Mouse (Mus musculus) liver, embryonic 13.5 days (tissue): ENCODE measurements at regions not wholly inside any gene's neighbourhood (a gene's known extent, or its start where the extent isn't known, plus 50 kb on each side); places are given as distances from the start of the nearest gene placed in this dataset.

ENCODE experiments used
- ATAC-seq: fragments of 200-750 bp; cut with Nextera tagmentation; 2 replicates; pipeline ENCODE4 v1.8.0; 2017; ENCODE audit warnings: low read depth, mild to moderate bottlenecking, moderate number of reproducible peaks, moderate library complexity
- DNase-seq: peaks from one replicate; pipeline ENCODE4 v3.0.0; 2022
- H3K27ac ChIP-seq: fragments of 300-500 bp; sonication (generic); 2 replicates; pipeline ENCODE4 v1.5.1; 2015; ENCODE audit warnings: moderate library complexity, mild to moderate bottlenecking, inconsistent platforms
- H3K27me3 ChIP-seq: fragments of 300-500 bp; sonication (generic); 2 replicates; pipeline ENCODE4 v1.6.1; 2015; ENCODE audit warnings: mild to moderate bottlenecking, inconsistent platforms
- H3K36me3 ChIP-seq: fragments of 300-500 bp; sonication (generic); 2 replicates; pipeline ENCODE4 v1.6.1; 2015; ENCODE audit warnings: mild to moderate bottlenecking, inconsistent platforms
- H3K4me1 ChIP-seq: fragments of 300-500 bp; sonication (generic); replicated peaks from 2 replicates; pipeline ENCODE4 v1.6.1; 2015; ENCODE audit warnings: inconsistent platforms
- H3K4me2 ChIP-seq: fragments of 300-500 bp; sonication (generic); 2 replicates; pipeline ENCODE4 v1.6.1; 2015; ENCODE audit warnings: inconsistent platforms, mild to moderate bottlenecking, moderate library complexity
- H3K4me3 ChIP-seq: fragments of 300-500 bp; sonication (generic); replicated peaks from 2 replicates; pipeline ENCODE4 v1.5.1; 2015; ENCODE audit warnings: mild to moderate bottlenecking, inconsistent platforms
- H3K9ac ChIP-seq: fragments of 300-500 bp; sonication (generic); 2 replicates; pipeline ENCODE4 v1.6.1; 2015; ENCODE audit warnings: mild to moderate bottlenecking, inconsistent platforms
- H3K9me3 ChIP-seq: fragments of 300-500 bp; sonication (generic); replicated peaks from 2 replicates; pipeline ENCODE4 v1.6.1; 2016; ENCODE audit warnings: inconsistent platforms
- WGBS: fragments of 180-500 bp; shearing (Covaris S2); methylation state at CpG from one replicate; pipeline ENCODE4 v1.1.7; 2015; ENCODE audit not compliant: insufficient replicate concordance; 5-methylcytosine and 5-hydroxymethylcytosine counted together

DNA sequence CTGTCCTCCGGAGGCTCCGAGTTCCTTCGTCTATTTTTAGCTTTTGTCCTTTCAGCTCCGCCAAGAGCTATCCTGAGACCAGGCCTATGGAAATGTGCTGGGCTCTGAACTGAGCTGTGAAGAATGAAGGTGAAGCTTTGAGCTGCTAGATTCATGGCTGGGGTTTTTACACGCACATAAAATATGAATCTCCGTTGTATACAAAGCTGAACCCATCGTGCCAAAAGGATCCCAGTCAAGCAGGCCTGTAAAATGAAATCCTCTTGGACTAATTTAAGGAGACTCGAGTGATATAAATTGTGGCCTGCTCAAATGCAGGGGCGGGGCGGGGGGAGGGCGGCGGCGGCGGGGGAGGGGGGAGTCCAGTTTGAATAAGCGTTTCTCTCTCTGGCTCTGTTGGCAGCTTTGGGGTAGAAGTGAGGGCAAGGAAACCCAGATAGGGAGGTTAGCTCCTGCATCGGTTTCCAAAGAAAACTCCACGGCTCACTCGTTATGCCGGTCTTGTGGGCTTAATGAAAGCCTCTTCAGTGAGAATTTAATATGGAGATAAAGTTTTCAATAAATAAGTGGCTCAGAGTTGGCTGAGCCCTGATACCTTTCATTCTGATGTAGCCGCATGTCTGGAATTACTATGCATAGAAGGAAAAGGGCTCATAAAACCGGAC lies 277.1 kb upstream of the Pbx1 start:
- no peak for ATAC-seq
- Histone ChIP-seq H3K4me3 (no peak overlapping the region), H3K9me3 (no peaks in the 10 kb centered on the region), H3K4me2 (no peak overlapping the region), H3K27ac (peak overlapping the region; percentile 39; the same call in 1 of the 2 replicates), H3K9ac (no peak overlapping the region), H3K27me3 (no peaks in the 10 kb centered on the region), H3K36me3 (no peaks in the 10 kb centered on the region), H3K4me1 (no peaks in the 10 kb centered on the region)
- 41% methylated on average over 21 of the region's 21 CpGs for WGBS
- DNase-seq, result no peak

DNA sequence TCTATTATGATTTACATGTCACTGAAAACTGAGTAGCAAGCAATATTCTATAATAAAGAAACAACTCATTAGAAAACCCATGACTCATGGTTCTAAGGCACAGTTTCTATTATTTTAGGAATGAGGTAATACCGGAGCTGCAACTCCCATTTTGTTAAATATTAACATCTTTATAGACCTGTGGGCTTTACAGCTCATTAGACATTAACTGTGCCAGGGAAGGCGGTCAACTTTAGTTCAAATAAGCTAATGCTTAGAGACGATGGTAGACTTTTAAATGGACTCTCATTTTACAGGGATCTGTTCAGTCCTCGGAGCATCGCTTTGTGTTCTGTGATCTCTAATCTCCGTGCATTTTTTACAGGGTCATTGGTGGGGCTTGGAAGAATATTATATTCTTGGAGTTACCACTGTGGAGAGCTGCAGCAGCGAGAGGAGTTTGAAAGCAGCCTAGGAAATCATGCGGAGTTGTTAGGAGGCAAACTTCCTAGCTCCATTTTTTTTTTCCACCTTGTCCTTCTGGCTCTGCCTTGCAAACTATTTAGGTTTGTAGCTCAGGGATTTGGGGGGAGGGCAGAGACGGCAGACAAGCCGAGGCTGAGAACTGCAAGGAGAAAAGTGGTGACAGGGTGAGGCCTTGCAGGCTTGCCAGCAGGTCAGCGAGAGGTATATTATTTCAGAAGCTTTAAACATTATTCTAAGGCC lies 276.2 kb upstream of the Pbx1 start:
- DNase-seq (no peak), ATAC-seq (peak; percentile 62; the same call in 1 of the 2 replicates)
- Histone ChIP-seq H3K9me3 (no peaks in the 10 kb centered on the region), H3K27me3 (no peaks in the 10 kb centered on the region), H3K27ac (peak overlapping the region; percentile 39), H3K4me2 (peak overlapping the region; percentile 19), H3K4me3 (no peak overlapping the region), H3K9ac (no peak overlapping the region), H3K4me1 (no peaks in the 10 kb centered on the region), H3K36me3 (no peaks in the 10 kb centered on the region)
- WGBS, result 53% methylated on average over 11 of the region's 11 CpGs

- DNase-seq (no peak), ATAC-seq (no peak)
- Histone ChIP-seq H3K4me1 (no peaks in the 10 kb centered on the region), H3K27me3 (no peaks in the 10 kb centered on the region), H3K27ac (no peak overlapping the region), H3K9me3 (no peaks in the 10 kb centered on the region), H3K4me3 (no peak overlapping the region), H3K4me2 (no peak overlapping the region), H3K36me3 (no peaks in the 10 kb centered on the region), H3K9ac (no peak overlapping the region)
- 70% methylated on average over 1 of the region's 1 CpGs for WGBS
Observed at GRCm38 (mm10) chr1:168697386-168697785, 265.3 kb upstream of the Pbx1 start.

- no peak overlapping the region for H3K4me3 ChIP-seq
- no peak overlapping the region for H3K27ac ChIP-seq
- no peaks in the 10 kb centered on the region for H3K9me3 ChIP-seq
- no peak overlapping the region for H3K4me2 ChIP-seq
- H3K9ac ChIP-seq, result no peak overlapping the region
- H3K4me1 ChIP-seq, result no peaks in the 10 kb centered on the region
- ATAC-seq (no peak), DNase-seq (no peak)
- no peaks in the 10 kb centered on the region for H3K36me3 ChIP-seq
- 61% methylated on average over 7 of the region's 7 CpGs for WGBS
- H3K27me3 ChIP-seq, result no peaks in the 10 kb centered on the region
Observed at GRCm38 (mm10) chr1:168686821-168687220, 254.8 kb upstream of the Pbx1 start.

DNA sequence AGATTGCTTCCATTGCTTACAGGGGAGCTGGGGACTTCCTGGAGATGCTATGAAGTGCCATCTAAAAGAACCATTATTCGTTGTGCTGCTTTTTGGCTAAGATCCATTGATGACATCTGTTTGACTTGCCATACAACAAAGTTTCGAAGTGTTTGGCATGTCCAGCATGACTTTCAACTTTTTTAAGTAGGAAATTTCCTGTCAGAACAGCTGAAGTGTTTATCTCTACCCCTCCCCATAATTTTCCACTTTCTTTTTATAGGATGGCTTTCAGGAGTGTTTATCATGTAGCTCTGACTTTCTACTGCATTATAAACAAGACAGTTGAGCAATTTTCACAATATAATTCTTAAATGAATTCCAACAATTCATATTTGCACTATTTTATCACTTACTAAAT lies 253.1 kb upstream of the Pbx1 start:
- no peaks in the 10 kb centered on the region for H3K9me3 ChIP-seq
- H3K4me1 ChIP-seq, result no peaks in the 10 kb centered on the region
- WGBS, result 54% methylated on average over 2 of the region's 2 CpGs
- ATAC-seq (no peak), DNase-seq (no peak)
- H3K9ac ChIP-seq, result no peak overlapping the region
- no peaks in the 10 kb centered on the region for H3K27me3 ChIP-seq
- no peak overlapping the region for H3K4me3 ChIP-seq
- no peaks in the 10 kb centered on the region for H3K36me3 ChIP-seq
- H3K4me2 ChIP-seq, result no peak overlapping the region
- no peak overlapping the region for H3K27ac ChIP-seq

DNA sequence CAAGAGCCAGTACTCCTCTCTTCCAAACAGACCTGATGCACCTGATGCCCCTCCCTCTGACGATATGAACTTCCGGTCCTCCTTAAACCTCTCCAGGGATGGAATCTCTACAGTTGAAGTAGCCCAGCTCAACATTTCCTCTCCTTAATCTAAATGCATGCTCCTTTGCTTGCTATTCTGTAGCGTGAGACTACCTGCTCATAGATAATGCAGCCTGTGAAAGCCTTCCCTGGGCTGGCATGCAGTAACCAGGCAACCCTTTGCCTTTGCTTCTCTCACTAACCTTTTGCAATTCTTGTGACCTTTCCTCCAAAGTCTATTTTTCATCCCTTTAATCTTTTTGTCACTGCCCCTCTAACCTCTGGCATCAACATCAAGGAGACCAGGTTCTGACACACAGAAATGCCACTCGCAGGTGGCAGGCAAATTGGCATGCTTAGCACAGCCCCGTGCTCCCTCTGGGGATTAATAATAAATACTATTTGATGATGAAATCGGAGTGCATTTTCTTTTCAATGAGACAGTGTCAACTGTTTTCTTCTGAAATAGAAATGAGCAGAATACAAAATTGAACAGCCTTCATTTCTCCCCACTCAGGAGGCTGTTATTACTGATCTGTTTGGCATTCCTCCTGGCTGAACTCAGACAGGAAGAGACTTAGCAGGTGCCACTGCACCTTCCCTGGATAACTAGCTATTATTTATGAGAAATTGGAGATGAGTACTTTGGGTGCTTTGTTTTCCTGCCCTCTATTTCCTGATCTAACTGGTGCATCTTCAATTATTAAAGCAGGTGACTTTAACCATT lies 249.8 kb upstream of the Pbx1 start:
- Histone ChIP-seq H3K9me3 (no peaks in the 10 kb centered on the region), H3K4me2 (no peak overlapping the region), H3K36me3 (no peaks in the 10 kb centered on the region), H3K4me3 (no peak overlapping the region), H3K4me1 (no peaks in the 10 kb centered on the region), H3K9ac (no peak overlapping the region), H3K27ac (no peak overlapping the region), H3K27me3 (no peaks in the 10 kb centered on the region)
- 63% methylated on average over 6 of the region's 6 CpGs for WGBS
- ATAC-seq, result no peak
- DNase-seq, result no peak

DNA sequence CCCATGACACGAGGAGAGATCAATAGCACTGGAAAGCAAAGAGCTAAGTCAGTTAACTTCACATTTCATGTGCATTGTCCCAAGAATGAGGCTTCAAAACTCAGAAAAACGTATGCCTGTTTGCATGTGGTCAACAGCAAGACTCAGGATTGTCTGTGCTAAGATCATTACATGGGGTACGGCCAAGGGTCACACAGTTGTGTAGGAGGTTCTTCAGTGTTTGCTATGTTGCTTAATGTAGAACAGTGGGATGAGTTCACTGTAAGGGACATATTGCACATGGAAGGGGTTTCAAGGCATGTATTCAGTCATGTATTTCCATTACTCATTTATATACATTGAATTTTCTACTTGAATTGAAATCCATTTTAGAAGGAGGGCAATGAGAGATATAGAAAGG lies 248.6 kb upstream of the Pbx1 start:
- H3K4me2 ChIP-seq, result no peak overlapping the region
- no peaks in the 10 kb centered on the region for H3K36me3 ChIP-seq
- ATAC-seq (no peak), DNase-seq (no peak)
- no peaks in the 10 kb centered on the region for H3K4me1 ChIP-seq
- H3K4me3 ChIP-seq, result no peak overlapping the region
- 53% methylated on average over 3 of the region's 3 CpGs for WGBS
- H3K9me3 ChIP-seq, result no peaks in the 10 kb centered on the region
- H3K27ac ChIP-seq, result no peak overlapping the region
- no peak overlapping the region for H3K9ac ChIP-seq
- no peaks in the 10 kb centered on the region for H3K27me3 ChIP-seq

DNA sequence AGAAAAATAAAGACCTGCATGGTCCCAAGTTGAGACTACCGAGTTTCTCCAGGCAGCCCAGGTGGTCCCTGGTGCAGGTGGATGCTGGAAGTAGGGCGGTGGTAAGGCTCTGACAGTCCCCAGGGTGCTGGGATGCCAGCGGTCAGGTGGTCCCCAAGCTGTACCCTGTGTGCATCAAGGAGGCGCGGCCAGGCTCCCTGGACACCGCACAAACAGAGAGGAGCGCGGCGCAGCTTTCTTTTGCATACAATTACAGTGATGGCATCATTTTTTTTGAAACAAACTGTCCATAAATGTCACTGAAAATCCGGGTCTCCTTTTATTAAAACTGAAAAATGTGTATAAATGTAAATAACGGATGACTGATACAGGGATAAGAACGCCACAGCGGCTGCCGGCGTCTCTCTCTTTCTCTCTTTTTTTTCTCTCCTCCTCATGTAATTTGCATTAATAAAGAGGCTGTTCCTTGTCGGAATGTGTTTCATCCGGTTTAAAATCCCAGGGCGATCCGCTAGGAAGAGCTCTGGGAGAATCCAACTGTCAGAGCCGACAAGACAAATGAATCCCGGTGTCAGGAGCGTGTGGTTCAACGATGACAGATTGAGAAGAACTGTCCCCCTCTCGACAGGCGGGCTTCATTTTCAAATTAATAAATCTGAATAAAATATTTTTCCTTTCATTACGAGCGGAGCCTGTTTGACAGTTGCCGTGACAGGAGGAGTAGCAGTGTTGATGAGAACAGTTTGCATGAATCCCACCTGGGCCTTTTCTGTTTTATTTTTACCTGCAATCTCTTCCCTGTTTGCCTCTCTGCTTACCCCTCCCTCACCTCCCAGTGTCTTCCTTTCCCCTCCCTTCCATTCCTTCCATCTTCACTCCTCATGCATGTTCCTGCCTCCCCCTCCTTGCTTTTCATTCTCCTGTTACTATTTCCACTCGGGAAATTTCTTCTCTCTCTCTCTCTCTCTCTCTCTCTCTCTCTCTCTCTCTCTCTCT lies 244.6 kb upstream of the Pbx1 start:
- H3K36me3 ChIP-seq, result no peaks in the 10 kb centered on the region
- no peak overlapping the region for H3K9ac ChIP-seq
- no peak overlapping the region for H3K4me2 ChIP-seq
- ATAC-seq (no peak), DNase-seq (no peak)
- H3K27ac ChIP-seq, result no peak overlapping the region
- WGBS, result 59% methylated on average over 29 of the region's 29 CpGs
- no peak overlapping the region for H3K4me3 ChIP-seq
- no peaks in the 10 kb centered on the region for H3K27me3 ChIP-seq
- H3K9me3 ChIP-seq, result no peaks in the 10 kb centered on the region
- H3K4me1 ChIP-seq, result no peaks in the 10 kb centered on the region

- Histone ChIP-seq H3K27ac (no peak overlapping the region), H3K36me3 (no peaks in the 10 kb centered on the region), H3K9ac (no peak overlapping the region), H3K4me2 (no peak overlapping the region), H3K27me3 (no peaks in the 10 kb centered on the region), H3K4me3 (no peak overlapping the region), H3K4me1 (no peaks in the 10 kb centered on the region), H3K9me3 (no peaks in the 10 kb centered on the region)
- 54% methylated on average over 10 of the region's 10 CpGs for WGBS
- ATAC-seq (no peak), DNase-seq (no peak)
Observed at GRCm38 (mm10) chr1:168675741-168676140, 243.7 kb upstream of the Pbx1 start.

- Histone ChIP-seq H3K27me3 (no peaks in the 10 kb centered on the region), H3K4me1 (no peaks in the 10 kb centered on the region), H3K4me3 (no peak overlapping the region), H3K9me3 (no peaks in the 10 kb centered on the region), H3K36me3 (no peaks in the 10 kb centered on the region), H3K9ac (no peak overlapping the region), H3K27ac (no peak overlapping the region), H3K4me2 (no peak overlapping the region)
- 52% methylated on average over 11 of the region's 11 CpGs for WGBS
- DNase-seq (no peak), ATAC-seq (no peak)
Observed at GRCm38 (mm10) chr1:168662755-168663284, 230.8 kb upstream of the Pbx1 start.
